Mouse (Mus musculus): ENCODE data around the gene Opcml.

DNA sequence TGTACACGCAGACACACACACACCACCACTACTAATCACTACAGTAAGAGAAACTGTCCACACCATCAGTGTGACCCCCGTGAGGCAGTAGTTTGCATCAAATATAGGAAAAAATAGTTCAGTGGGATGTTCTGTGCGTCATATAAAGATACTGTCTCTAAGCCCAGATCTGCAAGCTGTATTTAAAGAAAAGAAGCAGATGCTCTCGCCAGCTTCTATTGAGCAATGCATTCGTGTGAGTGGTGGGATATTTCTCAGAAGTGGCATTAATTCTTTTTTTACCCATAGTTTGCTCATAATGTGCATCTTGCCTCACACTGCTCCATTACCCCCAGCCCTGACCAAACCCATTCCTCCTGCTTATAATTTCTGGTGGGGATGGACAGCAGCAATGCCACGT, 678.8 kb downstream of the Opcml start:
- no peak for TF ChIP-seq CTCF (IDR thresholded peaks at IDR 0.05; ENCODE audit: low read depth, low read length)
- TF ChIP-seq EP300 (IDR thresholded peaks at IDR 0.05; ENCODE audit: insufficient read depth, low read depth, low read length): no peak

Data from ES-Bruce4 (cell line).